Comparison of ENCODE assay signal across 14 mouse cellular contexts in genomic region chr2:90562126-90562670, GRCm38 (mm10). TPM values are rescaled to one million over a fixed set of nuclear protein-coding genes. Genes with fewer than 3 reads are reported as not detected.
DNase-seq lines count a peak whose midpoint lies in the region; ATAC-seq and TF ChIP-seq lines count a peak whose summit lies in the region.
"Had no signal": no experiment of that assay in that cellular context is flagged by ENCODE, and none has a peak within 500 bp of the region (broad histone marks: within the 10 kb centered on the region; RNA-seq: fewer than 3 reads in every experiment).

No protein-coding gene starts in this region.

- no peak for TF ChIP-seq POLR2A in spleen, adult 2 months (IDR thresholded peaks at IDR 0.05; ENCODE audit: low read depth, low read length)

- no peak for DNase-seq in spleen, adult 2 months (ENCODE audit: low read depth in 1 of 2, low spot score in 2 of 2)
- no peak for DNase-seq in spleen, adult 12 weeks (ENCODE audit: low spot score)
- DNase-seq in R1 (ENCODE audit: low read depth, low spot score) (peak; percentile 75), adipocyte (ENCODE audit: low spot score) (no peak)
- DNase-seq in kidney, postnatal 0 days (ENCODE audit: low spot score) = no peak
- DNase-seq: cerebellum, postnatal 10 days; heart, adult 2 months; layer of hippocampus, postnatal 36 days; lung, postnatal 14 days; right cerebral cortex, postnatal 25 days had no signal

- no peak for TF ChIP-seq CTCF in spleen, adult 2 months (IDR thresholded peaks at IDR 0.05; ENCODE audit: extremely low read depth, insufficient read depth, insufficient read length, insufficient replicate concordance)
- TF ChIP-seq CTCF in kidney, postnatal 0 days (IDR thresholded peaks at IDR 0.05; ENCODE audit: low read depth) = no peak

- H3K9ac ChIP-seq in kidney, postnatal 0 days (ENCODE audit: low read depth, low read length) = no peak overlapping the region
- no peak overlapping the region for H3K9ac ChIP-seq in midbrain, embryonic 16.5 days (ENCODE audit: low read depth, low read length)
- H3K9ac ChIP-seq: forebrain, embryonic 12.5 days had no signal

- no peak overlapping the region for H3K4me2 ChIP-seq in kidney, postnatal 0 days (ENCODE audit: low read length)
- H3K4me2 ChIP-seq in midbrain, embryonic 16.5 days (ENCODE audit: low read length) = no peak overlapping the region
- H3K4me2 ChIP-seq: forebrain, embryonic 12.5 days had no signal

- no peak for ATAC-seq in kidney, postnatal 0 days (replicated peaks; ENCODE audit: low FRiP score, low read depth)
- peak; percentile 2; the same call in 1 of the 2 replicates for ATAC-seq in megakaryocyte-erythroid progenitor cell, adult 5-6 weeks (replicated peaks; ENCODE audit: low FRiP score, low TSS enrichment, poor library complexity, severe bottlenecking)
- ATAC-seq in midbrain, embryonic 16.5 days = no peak

- WGBS in spleen, adult 2 months = 45% methylated on average over 8 of the region's 8 CpGs
- WGBS in kidney, postnatal 0 days = 56% methylated on average over 8 of the region's 8 CpGs
- 84% methylated on average over 8 of the region's 8 CpGs for WGBS in midbrain, embryonic 16.5 days

- no peaks in the 10 kb centered on the region for H3K36me3 ChIP-seq in spleen, adult 2 months (ENCODE audit: control insufficient read depth, insufficient read depth, low read length)
- no peaks in the 10 kb centered on the region for H3K36me3 ChIP-seq in kidney, postnatal 0 days (ENCODE audit: insufficient read depth, low read length)
- no peaks in the 10 kb centered on the region for H3K36me3 ChIP-seq in midbrain, embryonic 16.5 days (ENCODE audit: control insufficient read depth, insufficient read depth, low read length)
- H3K36me3 ChIP-seq: forebrain, embryonic 12.5 days; G1E had no signal

- peaks cover 53% of the 10 kb centered on the region for H3K4me1 ChIP-seq in spleen, adult 2 months (ENCODE audit: control insufficient read depth, insufficient read depth, insufficient read length)
- H3K4me1 ChIP-seq in kidney, postnatal 0 days (replicated peaks; ENCODE audit: insufficient read depth, low read length) = peaks cover 20% of the 10 kb centered on the region; the same call in 1 of the 2 replicates
- H3K4me1 ChIP-seq in midbrain, embryonic 16.5 days (ENCODE audit: control insufficient read depth, insufficient read depth, low read length) = peaks cover 11% of the 10 kb centered on the region; the same call in 1 of the 2 replicates

- no peak overlapping the region for H3K4me3 ChIP-seq in spleen, adult 2 months (ENCODE audit: extremely low read depth, insufficient read depth, insufficient read length)
- no peak overlapping the region for H3K4me3 ChIP-seq in kidney, postnatal 0 days (replicated peaks; ENCODE audit: low read depth, low read length)
- H3K4me3 ChIP-seq in midbrain, embryonic 16.5 days (ENCODE audit: low read depth, low read length) = no peak overlapping the region
- H3K4me3 ChIP-seq: forebrain, embryonic 12.5 days; heart, adult 2 months had no signal

- H3K27ac ChIP-seq in spleen, adult 2 months (ENCODE audit: insufficient read depth, low read length) = peak overlapping the region; percentile 20; the same call in 1 of the 2 replicates
- H3K27ac ChIP-seq in kidney, postnatal 0 days = 0 out of 2 replicates have a peak overlapping the region, but pooled peaks have one; percentile 31
- no peak overlapping the region for H3K27ac ChIP-seq in midbrain, embryonic 16.5 days (ENCODE audit: low read length)
- H3K27ac ChIP-seq: forebrain, embryonic 12.5 days; heart, adult 2 months had no signal

- H3K9me3 ChIP-seq in kidney, postnatal 0 days (replicated peaks; ENCODE audit: low read length) = no peaks in the 10 kb centered on the region
- no peaks in the 10 kb centered on the region for H3K9me3 ChIP-seq in midbrain, embryonic 16.5 days (replicated peaks; ENCODE audit: control insufficient read depth, low read length, poor library complexity, severe bottlenecking)
- H3K9me3 ChIP-seq: forebrain, embryonic 12.5 days; G1E had no signal

- H3K27me3 ChIP-seq in spleen, adult 2 months (ENCODE audit: control insufficient read depth, insufficient read depth, low read length) = no peaks in the 10 kb centered on the region
- H3K27me3 ChIP-seq in kidney, postnatal 0 days (ENCODE audit: insufficient read depth, low read length) = no peaks in the 10 kb centered on the region
- H3K27me3 ChIP-seq in midbrain, embryonic 16.5 days (ENCODE audit: control insufficient read depth, insufficient read depth, low read depth, low read length) = no peaks in the 10 kb centered on the region
- H3K27me3 ChIP-seq: forebrain, embryonic 12.5 days had no signal

RNA-seq across cellular contexts. Expression of gene Ptprj, which starts 18.2 kb away (rescaled TPM):
- polyA plus RNA-seq in spleen, adult 2 months (2012; rRNA removed) = 21.0 and 21.9 TPM in 2 replicates
- 6.8 and 7.2 TPM in 2 replicates for polyA plus RNA-seq in kidney, postnatal 0 days (2015; fragmentation: Nextera tagmentation; extraction: Ambion mirVana)
- total RNA-seq in megakaryocyte-erythroid progenitor cell, adult 5-6 weeks (2014; fragmentation: Nextera tagmentation) = 11.4 and 14.3 TPM in 2 replicates
- total RNA-seq in megakaryocyte-erythroid progenitor cell, adult 5-6 weeks (2017) = 17.5 and 18.7 TPM in 2 replicates
- 5.4 and 5.9 TPM in 2 replicates for polyA plus RNA-seq in midbrain, embryonic 16.5 days (2015; fragmentation: Nextera tagmentation; extraction: Ambion mirVana)
